Mouse (Mus musculus) heart, adult 9 months (tissue): ENCODE measurements around the gene Tln2.
A peak's percentile ranks its signal among the peaks of the same experiment; 100 is the strongest.

ENCODE experiments used
- DNase-seq, 2 experiments: peaks; one replicate each; pipeline ENCODE4 v3.0.0; 2022; ENCODE audit warnings: low spot score in 2 of 2

Gene Tln2

GRCm38 (mm10) chr9:67481851-67482250 lies 77.7 kb downstream of the Tln2 start:
- DNase-seq: no peak

- peak in 1 of 2 experiments; percentile 6 for DNase-seq
These were observed 82.1 kb downstream of the Tln2 start for GRCm38 (mm10) chr9:67477445-67477844.

- no peak for DNase-seq
These were observed 83.3 kb downstream of the Tln2 start for GRCm38 (mm10) chr9:67476184-67476583.

- DNase-seq: no peak
These were observed 95.9 kb downstream of the Tln2 start for GRCm38 (mm10) chr9:67463440-67464122.

- DNase-seq: no peak
These were observed 118.0 kb downstream of the Tln2 start for GRCm38 (mm10) chr9:67441484-67441883.

GRCm38 (mm10) chr9:67437511-67437910 lies 122.0 kb downstream of the Tln2 start:
- DNase-seq: no peak

- DNase-seq: peak in 1 of 2 experiments; percentile 4
These were observed 124.0 kb downstream of the Tln2 start for GRCm38 (mm10) chr9:67435333-67436154.

GRCm38 (mm10) chr9:67429199-67429892 lies 130.2 kb downstream of the Tln2 start:
- DNase-seq: peak; percentile 4 to 27

GRCm38 (mm10) chr9:67428306-67429047 lies 131.0 kb downstream of the Tln2 start:
- DNase-seq: peak in 1 of 2 experiments; percentile 11

- DNase-seq: no peak
These were observed 133.2 kb downstream of the Tln2 start for GRCm38 (mm10) chr9:67426304-67426703.

- no peak for DNase-seq
These were observed 135.4 kb downstream of the Tln2 start for GRCm38 (mm10) chr9:67424110-67424509.

- DNase-seq: no peak
These were observed 141.4 kb downstream of the Tln2 start for GRCm38 (mm10) chr9:67418092-67418491.

GRCm38 (mm10) chr9:67410667-67411066 lies 148.8 kb downstream of the Tln2 start:
- no peak for DNase-seq

GRCm38 (mm10) chr9:67404736-67405135 lies 154.8 kb downstream of the Tln2 start:
- no peak for DNase-seq

- no peak for DNase-seq
These were observed 159.9 kb downstream of the Tln2 start for GRCm38 (mm10) chr9:67399563-67399962.

- DNase-seq: no peak
These were observed 161.7 kb downstream of the Tln2 start for GRCm38 (mm10) chr9:67397756-67398155.

- DNase-seq: no peak
These were observed 163.1 kb downstream of the Tln2 start for GRCm38 (mm10) chr9:67396446-67396845.

GRCm38 (mm10) chr9:67384028-67384590 lies 175.4 kb downstream of the Tln2 start:
- DNase-seq: no peak

GRCm38 (mm10) chr9:67380095-67380494 lies 179.4 kb downstream of the Tln2 start:
- peak in 1 of 2 experiments; percentile 3 for DNase-seq

- DNase-seq: no peak
These were observed 180.7 kb downstream of the Tln2 start for GRCm38 (mm10) chr9:67378772-67379171.

GRCm38 (mm10) chr9:67368078-67368477 lies 191.4 kb downstream of the Tln2 start:
- no peak for DNase-seq
